Mouse (Mus musculus): ENCODE results near the gene Zfp759. TPM values are rescaled to one million over a fixed set of nuclear protein-coding genes. Genes with fewer than 3 reads are reported as not detected.

The Zfp759 gene
- 3.9 TPM for total RNA-seq (2023)

DNA sequence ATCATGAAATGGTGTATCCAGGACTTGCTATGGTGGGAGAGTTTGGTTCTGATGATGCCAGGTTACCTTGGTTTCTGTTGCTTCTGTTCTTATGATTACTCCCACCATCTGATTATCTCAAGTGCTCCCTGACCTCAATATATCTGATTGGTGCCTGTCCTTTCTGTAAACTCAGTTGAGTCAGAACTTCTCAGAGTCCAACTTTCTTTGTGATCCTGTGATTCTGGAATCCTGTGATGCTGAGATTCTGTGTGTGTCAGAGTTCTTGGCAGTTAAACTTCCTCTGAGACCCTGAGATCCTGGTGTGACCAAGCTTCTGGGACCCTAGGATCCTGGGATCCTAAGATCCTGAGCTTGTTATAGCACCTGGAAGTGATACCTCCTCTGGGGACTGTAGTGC lies at the start of gene Zfp759:
Gene Zfp759 (plus strand): TSS at position 301 of the 400 bp plus-strand sequence.

GRCm38 (mm10) chr13:67097876-67098275 lies 23.6 kb upstream of the Zfp759 start, which contains the start of gene Zfp708:
Gene Zfp708, minus strand, starts transcription at chr13:67097976.

DNA sequence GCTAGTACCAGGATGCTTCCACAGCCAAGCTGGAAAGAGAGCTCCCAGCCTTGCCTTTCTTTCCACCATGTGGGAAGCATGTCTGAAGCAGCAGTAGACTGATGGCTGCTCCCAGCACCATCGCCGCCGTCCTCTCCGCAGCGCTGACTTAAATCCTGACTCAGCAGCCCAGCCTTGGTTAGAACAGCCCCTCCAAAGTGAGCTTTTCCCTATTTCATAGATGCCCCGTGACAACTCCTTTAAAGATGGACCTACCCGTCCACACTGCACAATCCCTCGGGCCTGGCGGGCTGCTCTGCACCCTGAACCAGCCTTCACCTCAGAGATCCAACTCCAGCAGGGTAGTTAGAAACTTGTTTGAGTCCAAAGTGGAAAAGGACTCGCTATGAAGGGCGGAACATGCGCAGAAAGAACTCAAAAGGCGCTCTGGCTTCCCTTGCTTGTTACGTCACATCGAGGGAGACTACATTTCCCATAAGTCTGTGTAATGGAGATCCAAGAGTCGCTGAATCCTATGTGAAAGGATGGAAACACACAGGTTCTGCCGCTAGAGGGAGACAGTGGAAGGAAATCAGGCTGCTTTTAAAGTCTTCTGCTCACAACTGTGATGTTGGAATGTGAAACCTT lies 13.2 kb upstream of the Zfp759 start, which contains the start of gene Gm28557:
Gene Gm28557 (minus strand): TSS at position 411 of the 627 bp plus-strand sequence.

DNA sequence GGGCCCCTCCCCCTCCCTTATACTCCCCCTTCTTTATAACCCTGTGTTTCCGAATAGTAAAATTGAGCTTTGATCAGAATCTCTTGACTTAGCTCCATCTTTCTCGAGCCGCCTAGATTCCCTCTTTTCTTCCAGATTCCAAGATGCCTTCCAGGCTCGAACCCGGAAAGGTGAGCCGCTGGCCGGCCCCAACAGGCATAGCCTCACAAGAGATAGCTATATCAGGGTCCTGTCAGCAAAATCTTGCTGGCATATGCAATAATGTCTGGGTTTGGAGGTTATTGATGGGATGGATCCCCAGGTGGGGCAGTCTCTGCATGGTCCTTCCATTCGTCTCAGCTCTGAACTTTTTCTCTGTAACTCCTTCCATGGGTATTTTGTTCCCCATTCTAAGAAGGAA lies 5.3 kb upstream of the Zfp759 start, which contains the start of gene Rslcan18:
Gene Rslcan18 (minus strand): TSS at position 101 of the 400 bp plus-strand sequence.

DNA sequence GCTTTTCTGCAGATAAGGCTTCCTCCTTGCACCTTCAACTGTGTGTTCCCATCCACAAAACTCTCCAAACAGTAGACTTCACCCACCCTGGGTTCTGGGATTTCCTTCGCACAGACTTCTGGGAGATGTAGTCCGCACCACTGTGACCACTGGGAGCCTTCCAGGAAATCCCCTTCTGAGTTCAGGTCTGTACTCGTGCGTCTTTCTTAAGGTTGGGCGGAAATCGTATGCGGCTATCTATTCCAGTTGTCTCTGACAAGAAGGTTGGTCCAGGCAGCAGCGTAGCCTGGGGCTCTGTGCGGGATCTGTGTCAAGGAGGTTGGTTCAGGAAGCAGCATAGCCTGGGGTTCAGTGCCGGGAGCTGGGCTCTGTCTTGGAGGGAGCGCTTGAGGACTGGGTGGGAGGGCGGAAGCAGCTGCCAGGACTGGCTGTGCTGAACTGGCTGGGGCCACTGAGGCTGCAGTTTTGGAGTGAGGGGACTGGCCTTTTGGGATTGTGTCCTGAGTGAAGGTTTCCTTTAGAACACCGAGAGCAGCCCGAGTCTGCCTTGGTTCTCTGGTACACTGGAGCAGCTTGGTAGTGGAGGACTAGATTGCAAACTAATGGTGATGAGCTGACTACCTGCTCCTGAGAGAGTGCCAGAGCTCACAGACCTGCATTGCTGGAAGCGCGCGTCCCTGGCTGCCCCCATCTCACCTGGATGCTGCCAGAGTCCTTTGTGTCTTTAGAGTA lies 51.7 kb downstream of the Zfp759 start, which contains the start of gene Rsl1:
Gene Rsl1 (plus strand): TSS at position 192 of the 732 bp plus-strand sequence.

Other genes with a start within 250 kb of the Zfp759 start
- gene Gm10767, start 216.7 kb upstream of the Zfp759 start, total RNA-seq (2023), result 1.7 TPM
- gene Zfp712, start 60.5 kb upstream of the Zfp759 start, total RNA-seq (2023), result 4.1 TPM
- not detected for gene Zfp708, start 23.7 kb upstream of the Zfp759 start, total RNA-seq (2023)
- gene Gm28557, start 13.1 kb upstream of the Zfp759 start, total RNA-seq (2023), result 4.1 TPM
- gene Rslcan18, start 5.4 kb upstream of the Zfp759 start, total RNA-seq (2023), result not detected
- 8.6 TPM for gene Rsl1, start 51.5 kb downstream of the Zfp759 start, total RNA-seq (2023)
- 1.3 TPM for gene Zfp455, start 72.8 kb downstream of the Zfp759 start, total RNA-seq (2023)
- 2.2 TPM for gene Zfp458, start 156.8 kb downstream of the Zfp759 start, total RNA-seq (2023)
- 1.4 TPM for gene Zfp457, start 184.8 kb downstream of the Zfp759 start, total RNA-seq (2023)
- 12.2 TPM for gene Zfp595, start 210.9 kb downstream of the Zfp759 start, total RNA-seq (2023)
- gene Gm28044, start 238.9 kb downstream of the Zfp759 start, total RNA-seq (2023), result not detected
- gene Zfp953, start 238.9 kb downstream of the Zfp759 start, total RNA-seq (2023), result 9.0 TPM